Mouse (Mus musculus) right cerebral cortex, postnatal 14 days (tissue): ENCODE data around the gene Dnmt1.

Experiments used
- DNase-seq: peaks from one replicate; pipeline ENCODE4 v3.0.0; 2022

Dnmt1 gene

DNA sequence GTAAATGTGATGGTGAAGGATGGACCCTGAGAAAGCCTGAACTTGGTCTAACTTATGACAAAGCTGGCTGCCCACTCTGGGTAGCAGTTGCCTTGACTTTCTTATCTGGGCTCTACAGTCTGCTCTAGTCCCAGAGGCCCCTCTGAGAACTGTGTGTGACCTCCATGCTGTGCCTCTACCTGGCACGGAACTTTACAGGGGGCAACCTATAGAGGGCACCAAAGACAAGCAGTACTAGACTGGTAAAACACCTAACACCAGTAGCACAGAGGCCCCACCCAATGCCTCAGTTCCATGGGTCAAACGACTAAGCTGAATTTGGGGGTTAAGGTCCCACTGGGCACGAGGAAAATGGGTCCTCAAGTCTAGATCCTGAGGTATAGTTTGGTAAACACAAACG is 43.5 kb downstream of the Dnmt1 start:
- no peak for DNase-seq

DNA sequence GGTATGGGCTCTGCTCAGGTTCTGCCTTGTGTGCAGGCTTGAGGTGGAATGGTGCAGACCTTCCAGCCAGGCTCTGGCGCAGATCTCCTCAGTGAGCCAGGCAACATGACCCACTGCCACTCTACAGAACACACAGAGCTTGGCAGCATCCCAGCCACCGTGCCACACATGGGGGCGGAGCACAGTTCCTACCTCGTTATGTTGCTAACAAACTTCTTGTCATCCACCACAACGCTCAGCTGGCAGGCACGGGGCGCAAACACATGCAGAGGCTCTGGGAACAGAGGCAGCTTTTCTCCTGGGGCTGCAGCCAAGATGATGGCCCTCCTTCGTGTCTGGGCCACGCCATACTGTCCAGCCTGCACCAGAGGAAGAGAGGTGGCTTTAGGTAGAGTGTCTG is 49.7 kb downstream of the Dnmt1 start:
- no peak for DNase-seq

DNA sequence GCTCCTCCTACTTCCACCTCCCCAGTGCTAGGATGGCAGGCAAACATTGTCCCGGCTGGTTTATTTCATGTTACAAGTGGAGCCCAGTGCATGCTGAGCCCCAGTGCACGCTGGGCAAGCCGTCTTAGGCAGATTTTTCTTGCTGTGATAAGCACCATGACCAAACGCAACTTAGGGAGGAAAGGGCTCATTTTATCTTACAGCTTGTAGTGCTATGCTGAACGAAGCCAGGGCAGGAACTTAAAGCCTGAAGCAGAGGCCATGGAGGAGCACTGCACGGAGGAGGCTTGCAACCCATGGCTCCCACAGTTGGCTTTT is 57.6 kb downstream of the Dnmt1 start:
- DNase-seq = no peak

DNA sequence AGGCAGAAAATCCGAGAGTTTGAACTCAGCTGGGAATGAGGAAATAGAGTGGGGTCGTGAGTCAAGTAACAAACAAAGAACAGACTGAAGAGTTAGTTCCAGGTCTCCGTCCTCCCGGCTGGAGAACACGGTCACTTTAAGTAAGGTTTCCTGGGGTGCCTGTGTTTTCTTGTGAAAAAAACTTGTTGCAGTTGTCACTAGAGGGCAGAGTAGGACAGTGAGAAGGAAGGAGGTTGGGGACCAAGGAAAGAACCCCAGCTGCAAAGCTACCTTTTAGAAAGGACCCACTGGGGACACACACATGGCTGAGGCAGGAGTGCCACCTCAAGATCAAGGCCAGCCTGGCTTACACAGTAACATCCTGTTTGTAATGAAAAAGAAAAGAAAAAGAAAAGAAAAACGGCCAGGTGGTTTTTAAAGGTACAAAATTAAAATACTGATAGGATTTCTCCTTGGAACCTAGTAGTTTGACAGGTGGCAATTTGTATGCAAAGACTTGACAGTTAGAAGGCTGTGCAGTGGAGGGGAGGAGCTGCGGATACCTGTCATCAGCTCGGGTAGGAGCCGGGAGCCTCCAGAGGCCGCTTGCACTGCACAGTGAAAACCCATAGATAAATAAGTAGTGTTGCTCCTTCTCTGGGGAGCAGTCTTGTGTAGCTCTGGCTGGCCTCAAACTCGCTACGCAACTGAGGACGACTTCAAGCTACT is 58.1 kb downstream of the Dnmt1 start:
- DNase-seq = no peak

DNA sequence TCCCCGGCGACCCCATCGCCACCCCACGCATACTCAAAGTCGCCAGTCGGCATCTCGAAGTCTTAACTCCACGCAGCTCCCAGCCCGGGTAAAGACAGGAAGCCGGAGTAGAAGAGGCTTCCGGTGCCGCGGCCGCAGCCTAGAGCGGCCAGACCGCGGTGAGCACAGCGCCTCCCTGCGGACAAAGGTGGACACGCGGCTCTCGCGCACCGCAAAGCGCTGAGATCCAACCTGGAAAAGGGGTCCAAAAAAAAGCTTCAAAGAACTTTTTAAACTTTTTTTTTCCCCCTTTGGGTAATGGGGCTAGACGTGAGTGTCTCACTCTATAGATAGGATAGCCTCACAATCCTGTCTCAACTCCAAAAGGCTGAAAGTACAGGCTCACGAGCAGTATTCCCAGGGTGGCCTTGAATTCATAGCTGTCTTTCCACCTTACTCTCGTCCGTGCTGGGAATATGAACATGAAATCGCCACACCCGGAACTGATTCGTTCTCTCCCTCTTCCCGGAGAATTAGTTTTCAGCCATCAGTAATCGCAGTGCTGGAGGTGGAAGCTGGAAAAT is 61.1 kb downstream of the Dnmt1 start, which contains the start of gene Eif3g:
Gene Eif3g (minus strand): TSS at position 113 of the 563 bp plus-strand sequence.
- DNase-seq = peak; percentile 88

DNA sequence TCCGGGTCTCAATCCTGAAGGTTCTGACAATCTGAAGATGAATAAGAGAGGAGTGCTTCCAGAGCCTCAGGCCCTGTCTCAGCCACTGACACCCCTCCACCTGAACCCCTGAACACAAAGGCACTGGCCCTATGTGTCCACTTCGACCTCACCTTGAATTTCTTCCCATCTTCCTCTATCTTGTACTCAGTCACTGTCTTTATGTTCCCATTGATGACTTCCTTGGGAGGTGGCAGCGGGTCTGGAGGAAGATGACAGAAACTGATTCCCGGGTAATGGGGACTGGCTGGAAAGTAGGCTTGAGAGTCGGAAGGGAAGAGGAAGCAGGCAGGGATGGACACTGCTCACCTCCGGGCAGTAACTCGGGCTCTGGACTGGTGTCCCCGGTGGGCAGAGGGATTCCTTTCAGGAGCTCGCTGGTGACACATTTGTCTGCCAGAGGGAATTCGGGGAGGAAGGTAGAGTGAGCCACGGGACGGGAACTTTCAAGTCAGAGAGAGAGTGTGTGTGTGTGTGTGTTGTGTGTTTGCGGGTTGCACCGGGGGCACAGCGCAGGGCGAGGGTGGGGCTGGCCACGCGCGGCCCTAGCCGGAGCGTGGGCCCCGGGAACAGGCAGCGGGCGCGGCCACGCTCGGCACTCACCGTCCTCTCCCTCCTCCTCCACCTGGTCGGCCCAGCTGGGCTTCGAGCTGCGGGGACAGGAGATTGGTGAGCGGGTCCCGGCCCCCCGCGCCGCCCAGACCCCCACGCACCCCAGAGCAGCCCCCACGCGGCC is 61.8 kb downstream of the Dnmt1 start:
- no peak for DNase-seq

DNA sequence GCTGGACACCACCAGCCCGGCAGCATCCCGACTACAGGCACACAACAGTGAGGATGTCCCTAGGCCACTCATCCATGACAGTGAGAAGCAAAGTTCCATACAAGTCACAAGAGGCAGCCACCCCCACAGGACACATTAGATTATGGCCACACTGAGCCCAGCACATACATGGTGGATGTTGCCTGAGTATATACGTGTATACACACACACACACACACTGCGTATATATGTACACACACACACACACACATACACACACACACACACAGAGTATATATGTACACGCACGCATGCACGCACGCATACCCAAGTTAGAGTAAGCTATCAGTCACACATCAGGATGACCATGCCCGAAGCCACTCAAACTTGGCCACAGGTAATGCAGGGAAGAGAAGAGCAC is 64.3 kb downstream of the Dnmt1 start:
- DNase-seq = no peak

DNA sequence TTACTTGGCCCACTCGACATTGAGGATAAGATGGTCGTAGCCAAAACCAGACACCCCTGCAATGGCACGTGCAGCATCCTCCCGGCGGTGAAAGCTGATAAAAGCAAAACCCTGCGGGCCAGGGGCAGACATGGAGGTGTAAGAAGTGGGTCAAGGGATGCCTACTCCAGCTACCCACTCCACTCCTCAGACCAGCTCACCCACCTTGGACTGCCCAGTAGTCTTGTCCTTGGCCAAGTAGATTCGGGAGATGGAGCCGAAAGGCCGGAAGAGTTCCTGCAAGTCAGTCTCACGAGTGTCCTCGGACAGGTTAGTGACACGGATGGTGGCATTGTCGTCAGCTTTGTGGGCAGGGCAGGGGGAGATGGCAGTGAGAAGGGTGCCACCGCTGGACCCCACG is 65.1 kb downstream of the Dnmt1 start:
- no peak for DNase-seq

DNA sequence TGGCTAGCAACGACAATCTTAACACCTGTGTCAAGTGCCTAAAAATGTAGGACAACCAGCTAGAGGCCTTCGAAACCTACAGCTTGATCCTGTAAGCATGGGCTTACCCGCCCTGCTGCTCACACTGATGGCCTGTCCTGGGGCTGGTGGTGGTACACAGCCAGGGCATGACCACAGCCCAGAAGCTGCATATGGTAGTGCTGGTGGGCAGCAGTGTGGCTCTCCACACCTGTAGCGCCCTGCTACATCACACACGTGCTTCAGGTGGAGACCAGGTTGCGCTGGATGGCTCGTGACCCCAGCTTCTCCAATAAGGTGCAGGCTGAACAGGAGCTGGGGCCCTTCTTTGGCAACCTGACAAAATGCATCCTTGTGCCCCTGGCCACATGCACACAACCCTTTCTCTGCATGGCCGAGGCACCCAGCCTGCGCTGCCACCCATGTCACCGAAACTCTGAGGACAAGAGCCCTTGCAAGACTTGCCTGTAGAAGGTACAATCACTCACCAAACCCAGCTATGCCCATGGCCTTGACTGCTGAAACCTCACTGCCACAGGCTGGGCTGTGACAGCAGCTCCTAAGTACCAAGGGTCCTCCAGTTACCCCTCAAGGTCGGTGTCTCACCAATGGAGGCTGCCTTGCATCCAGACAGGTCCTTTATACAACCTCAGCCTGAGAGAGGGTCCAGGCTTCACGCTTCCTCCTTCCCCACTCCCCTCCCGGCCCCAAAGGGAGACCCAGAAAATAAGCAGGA is 65.9 kb downstream of the Dnmt1 start:
- no peak for DNase-seq

DNA sequence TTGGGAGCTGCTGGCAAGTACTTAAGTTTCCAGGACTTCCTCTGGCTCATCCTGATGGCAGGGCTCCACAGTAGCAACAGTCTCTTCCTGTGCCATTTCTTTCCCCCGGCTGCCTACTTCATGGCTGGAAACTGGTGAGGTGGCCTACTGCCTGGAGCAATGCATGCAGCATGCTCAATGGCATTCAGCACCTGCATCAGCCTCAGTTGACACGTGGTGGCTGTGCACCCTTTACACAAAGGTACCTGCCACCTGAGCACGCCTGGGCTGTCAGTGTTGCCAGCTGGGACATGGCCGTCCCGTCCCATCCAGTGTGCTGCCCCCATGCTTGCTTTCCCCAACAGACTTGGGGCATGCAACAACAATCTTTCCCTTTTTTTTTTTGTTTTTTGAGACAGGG is 66.6 kb downstream of the Dnmt1 start:
- no peak for DNase-seq

DNA sequence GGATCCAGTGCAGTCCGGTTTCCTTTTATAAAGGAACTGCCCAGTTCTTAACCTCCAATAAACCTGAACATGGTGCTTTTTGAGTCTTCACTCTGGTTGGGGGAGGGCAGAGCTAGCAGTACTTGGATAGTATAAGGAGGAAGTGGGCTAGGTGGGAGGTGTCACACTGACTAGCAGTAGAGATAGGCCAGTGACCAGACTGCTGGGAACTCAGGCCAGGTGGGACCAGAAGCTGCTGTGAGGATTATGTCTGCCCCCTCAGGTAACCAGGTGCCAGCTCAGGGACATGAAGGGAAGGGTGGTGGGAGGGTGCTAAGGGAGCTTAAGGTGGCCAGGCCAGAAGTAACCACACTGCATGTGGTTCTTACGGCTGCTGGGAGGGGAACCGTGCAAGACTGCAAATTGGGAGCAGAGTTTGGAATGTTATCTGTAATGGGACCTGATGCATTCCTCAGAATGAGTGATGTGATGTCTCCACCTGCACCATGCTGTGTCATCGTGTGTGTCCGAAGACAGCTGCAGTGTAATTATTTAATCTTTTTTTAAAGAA is 67.5 kb downstream of the Dnmt1 start:
- DNase-seq = no peak

DNA sequence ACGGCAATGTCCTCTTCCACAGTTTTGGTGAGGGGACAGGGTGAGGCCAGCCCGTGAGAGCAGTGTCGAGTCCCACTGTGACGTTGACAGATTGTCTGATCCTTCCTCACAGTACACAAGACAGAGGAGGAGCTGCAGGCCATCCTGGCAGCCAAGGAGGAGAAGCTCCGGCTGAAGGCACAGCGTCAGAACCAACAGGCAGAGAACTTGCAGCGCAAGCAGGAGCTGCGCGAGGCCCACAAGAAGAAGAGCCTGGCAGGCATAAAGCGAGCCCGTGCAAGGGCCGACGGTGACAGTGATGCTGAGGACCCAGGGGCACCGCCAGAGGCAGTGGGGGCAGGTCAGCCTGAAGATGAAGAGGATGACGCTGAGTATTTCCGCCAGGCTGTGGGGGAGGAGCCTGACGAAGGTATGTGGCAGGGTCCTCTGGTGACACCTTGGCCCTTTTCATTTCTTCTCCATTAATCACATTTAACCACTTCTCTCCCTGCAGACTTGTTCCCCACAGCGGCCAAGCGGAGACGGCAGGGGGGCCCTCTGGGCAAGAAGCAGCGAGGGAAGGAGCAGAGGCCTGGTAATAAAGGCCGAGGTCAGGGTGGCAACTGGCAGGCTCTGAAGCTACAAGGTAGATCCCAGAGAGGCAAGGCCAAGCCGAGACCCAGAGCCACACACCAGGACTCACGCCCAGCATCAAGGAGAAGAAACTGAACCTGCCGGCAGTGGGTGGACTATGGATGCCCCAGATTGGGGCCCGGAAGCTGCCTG is 68.2 kb downstream of the Dnmt1 start:
- DNase-seq = no peak

DNA sequence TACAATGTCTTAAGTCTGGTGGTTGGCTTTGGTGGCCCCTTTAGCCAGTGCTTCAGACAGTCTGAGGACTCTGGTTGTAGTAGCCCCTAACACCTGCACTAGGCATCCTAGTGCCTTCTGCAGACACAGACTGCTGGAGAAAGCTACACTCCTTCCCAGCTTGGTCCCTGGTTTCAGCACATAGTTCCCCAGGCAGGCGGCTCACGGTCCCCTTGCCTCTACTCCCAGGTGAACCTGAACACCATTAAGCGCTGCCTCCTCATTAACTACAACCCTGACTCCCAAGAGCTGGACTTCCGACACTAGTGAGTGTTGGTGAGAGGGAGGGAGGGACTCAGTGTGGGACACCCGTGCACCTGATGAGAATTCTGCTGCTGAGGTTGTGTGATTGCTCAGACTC is 69.3 kb downstream of the Dnmt1 start:
- DNase-seq = no peak

DNA sequence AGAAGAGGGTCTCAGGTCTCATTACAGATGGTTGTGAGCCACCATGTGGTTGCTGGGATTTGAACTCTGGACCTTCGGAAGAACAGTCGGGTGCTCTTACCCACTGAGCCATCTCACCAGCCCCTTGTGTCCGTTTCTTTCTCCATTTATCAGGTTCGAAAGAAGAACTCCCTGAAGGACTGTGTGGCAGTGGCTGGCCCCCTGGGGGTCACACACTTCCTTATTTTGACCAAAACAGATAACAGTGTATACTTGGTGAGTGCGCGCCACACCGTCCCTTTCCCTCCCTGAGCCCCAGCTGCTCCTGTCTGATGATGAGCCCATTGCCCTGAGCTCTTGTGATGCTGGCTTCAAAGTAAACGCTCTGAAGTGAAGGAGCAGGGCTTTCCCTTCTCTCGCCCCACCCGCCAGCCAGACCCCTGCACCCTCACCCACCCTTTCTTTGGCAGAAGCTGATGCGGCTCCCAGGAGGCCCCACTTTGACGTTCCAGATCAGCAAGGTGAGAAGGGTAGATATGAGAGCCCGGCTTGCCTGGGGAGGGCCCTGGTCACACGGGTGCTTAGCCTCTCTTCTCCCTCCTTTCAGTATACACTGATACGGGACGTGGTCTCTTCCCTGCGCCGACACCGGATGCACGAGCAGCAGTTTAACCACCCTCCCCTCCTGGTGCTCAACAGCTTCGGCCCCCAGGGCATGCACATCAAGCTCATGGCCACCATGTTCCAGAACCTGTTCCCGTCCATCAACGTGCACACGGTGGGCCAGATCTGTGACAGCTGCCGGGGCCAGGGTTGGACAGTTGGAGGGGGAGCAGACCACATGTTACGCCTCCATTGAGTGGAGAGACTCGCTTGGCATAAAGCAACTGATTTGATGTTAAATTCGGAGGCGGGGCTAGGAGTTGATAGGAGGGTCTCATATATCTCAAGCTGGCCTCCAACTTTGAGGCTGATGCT is 70.2 kb downstream of the Dnmt1 start:
- DNase-seq = no peak

DNA sequence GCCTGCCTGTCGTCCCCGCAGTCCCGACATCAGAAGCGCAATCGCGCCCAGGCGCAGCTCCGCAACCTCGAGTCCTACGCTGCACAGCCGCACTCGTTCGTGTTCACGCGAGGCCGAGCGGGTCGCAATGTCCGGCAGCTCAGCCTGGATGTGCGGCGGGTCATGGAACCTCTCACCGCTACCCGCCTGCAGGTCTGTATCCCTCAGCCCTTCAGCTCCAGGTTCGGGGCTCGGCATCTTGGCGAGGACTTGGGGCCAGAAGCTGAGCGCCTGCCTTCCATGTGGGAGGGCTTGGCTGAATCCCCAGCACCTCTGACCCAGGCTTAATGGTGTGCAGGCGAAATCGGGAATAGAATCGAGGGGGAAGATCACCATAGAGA is 71.3 kb downstream of the Dnmt1 start:
- DNase-seq = no peak

DNA sequence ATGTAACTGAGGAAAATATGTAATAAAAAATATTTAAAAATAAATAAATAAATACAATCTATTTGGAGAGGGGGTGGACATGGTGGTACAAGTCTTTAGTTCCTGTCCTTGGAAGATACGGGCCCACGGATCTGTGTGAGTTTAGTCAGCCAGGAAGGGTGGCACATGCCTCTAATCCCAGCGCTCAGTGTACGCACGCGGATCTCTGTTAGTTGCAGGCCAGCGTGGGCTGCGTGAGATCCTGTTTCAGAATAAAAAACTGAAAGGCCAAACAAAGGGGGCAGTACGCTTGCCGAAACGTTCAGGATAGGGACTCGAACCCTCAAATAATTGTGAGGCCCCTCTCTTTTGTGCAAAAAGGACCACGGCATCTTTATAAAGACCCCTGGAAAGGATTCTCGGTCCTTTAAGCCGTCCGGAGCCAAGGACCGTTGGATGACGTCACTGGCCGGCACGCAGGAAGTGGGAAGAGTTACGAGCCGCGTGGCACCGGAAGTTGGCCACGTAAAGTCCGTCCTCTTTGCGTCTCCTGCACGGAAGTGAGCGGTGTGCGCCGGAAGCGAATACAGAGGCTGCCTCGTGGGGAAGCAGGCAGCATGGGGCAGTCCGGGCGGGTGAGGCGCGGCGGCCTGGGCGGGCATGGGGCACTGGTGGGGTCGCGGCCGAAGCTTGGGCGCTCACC is 71.8 kb downstream of the Dnmt1 start, which contains the start of gene Ppan:
Gene Ppan (plus strand): TSS at position 472 of the 682 bp plus-strand sequence.
- peak; percentile 97 for DNase-seq

DNA sequence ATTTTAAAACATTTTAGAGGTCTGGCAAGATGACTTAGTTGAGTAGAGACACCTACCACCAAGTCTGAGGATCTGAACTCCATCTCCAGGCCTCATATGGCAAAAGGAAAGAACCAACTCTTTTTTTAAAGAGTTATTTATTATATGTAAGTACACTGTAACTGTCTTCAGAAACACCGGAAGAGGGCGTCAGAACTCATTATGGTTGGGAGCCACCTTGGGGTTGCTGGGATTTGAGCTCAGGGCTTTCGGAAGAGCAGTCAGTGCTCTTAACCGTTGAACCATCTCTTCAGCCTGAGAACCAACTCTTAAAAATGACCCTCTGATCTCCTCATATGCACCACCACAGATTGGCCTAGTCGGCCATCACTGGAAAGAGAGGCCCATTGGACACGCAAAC is 72.5 kb downstream of the Dnmt1 start:
- peak; percentile 2 for DNase-seq

DNA sequence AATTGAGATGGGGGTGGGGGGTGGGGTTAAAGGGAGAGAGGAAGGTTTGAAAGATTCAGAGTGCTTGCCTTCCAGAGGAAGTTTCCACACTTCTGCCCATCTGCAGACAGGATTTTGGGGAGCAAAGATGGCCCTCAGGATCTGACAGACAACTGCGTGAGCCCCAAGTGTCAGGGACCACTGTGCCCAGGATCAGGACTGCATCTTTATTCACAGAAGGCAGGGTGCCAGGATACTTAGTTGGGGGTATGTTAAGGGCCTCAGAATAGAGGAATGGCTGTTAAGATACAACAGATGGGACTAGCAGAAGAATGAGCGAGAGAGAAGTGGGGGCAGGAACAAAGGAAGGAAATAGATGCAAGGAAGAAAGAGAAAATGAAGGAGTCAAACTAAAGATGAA is 73.1 kb downstream of the Dnmt1 start:
- DNase-seq = no peak

DNA sequence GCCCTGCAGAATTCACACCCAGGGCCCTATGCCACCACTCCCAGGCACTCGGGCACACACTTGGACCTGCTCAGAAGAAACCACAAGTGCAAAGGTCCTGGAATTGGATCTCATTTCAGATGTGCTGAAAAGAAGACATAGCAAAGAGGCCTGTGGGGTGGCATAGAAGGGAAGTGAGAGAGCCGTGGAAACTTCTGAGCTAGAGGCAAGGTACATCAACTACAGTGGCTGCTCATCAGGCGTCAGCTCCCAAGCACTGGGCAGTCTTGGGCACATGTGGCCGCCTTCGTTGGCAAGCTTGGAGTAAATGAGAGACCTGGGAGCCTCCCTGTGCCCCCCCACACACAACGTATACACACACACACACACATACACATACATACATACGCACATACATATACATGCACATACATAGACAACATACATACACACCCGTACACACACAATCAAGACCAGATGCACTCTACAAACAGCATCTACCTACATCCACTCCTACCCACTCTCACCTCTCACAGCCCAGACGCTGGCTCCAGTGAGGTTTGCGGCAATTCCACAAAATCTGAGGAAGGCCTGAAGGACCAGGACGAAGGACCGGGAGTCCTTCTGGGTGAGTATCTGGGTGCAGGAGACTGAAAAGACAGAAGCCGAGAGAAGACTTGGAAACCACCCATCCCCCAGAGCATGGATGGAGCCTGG is 80.4 kb downstream of the Dnmt1 start, which contains the start of gene Angptl6:
Gene Angptl6 (minus strand): TSS at position 631 of the 696 bp plus-strand sequence.
- no peak for DNase-seq

DNA sequence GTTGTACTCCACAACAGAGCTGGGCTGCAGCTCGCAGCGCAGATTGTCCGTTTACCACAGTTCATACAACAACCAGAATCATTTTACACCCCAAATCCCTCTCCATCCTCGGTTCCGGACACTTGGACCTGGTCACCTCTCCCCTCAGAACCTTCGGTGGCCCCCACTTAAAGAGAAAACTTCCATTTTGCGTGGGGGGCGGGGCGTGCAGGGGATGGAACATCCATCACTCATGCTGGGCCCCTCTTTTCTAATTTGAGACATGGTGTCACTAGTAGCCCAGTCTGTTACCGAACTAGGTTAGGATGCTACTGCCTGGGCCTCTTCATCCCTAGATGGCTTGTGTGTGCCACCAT is 81.0 kb downstream of the Dnmt1 start:
- DNase-seq = peak; percentile 50
